Mouse (Mus musculus) T-helper 1 cell (primary cell): ENCODE results near the gene Parp16.
"Not testable (repeated sequence)": the region's sequence is repeated elsewhere in the genome, so short reads cannot be mapped to it uniquely, and the experiment has no call there.

ENCODE experiments used
- in situ Hi-C: fragments of 300-600 bp; cut with MboI, MseI; formaldehyde crosslinking; loops from one replicate; pipeline ENCODE4 v1.15.1; 2025; ENCODE audit warnings: high pct_unique_total_duplicates

Gene Parp16

GRCm38 (mm10) chr9:65283301-65283700, 88.1 kb downstream of the Parp16 start:
- in situ Hi-C loops, result no loop called here

- in situ Hi-C loops, result not testable (repeated sequence)
Observed at GRCm38 (mm10) chr9:65288252-65288651, 93.1 kb downstream of the Parp16 start.
